Mouse (Mus musculus) retina, postnatal 1 day (tissue): ENCODE measurements around the gene Tmem210.
A peak's percentile ranks its signal among the peaks of the same experiment; 100 is the strongest.

Experiments used
- DNase-seq: peaks from one replicate; pipeline ENCODE4 v3.0.0-alpha.2; 2012

Gene Tmem210

GRCm38 (mm10) chr2:25265897-25266656, 21.9 kb upstream of the Tmem210 start:
- peak; percentile 81 for DNase-seq

- peak; percentile 93 for DNase-seq
These were observed 21.2 kb upstream of the Tmem210 start for GRCm38 (mm10) chr2:25266720-25267119.

- peak; percentile 93 for DNase-seq
These were observed 20.7 kb upstream of the Tmem210 start for GRCm38 (mm10) chr2:25267241-25267640.

- DNase-seq, result no peak
These were observed 20.1 kb upstream of the Tmem210 start for GRCm38 (mm10) chr2:25267746-25268309.

- peak; percentile 98 for DNase-seq
These were observed 16.0 kb upstream of the Tmem210 start, which contains the start of the genes Ssna1 and Anapc2 for GRCm38 (mm10) chr2:25271827-25272511. TSS of gene Ssna1 (minus strand) at chr2:25272438. TSS of gene Anapc2 (plus strand) at chr2:25272478.

GRCm38 (mm10) chr2:25272515-25272914, 15.4 kb upstream of the Tmem210 start:
- no peak for DNase-seq

GRCm38 (mm10) chr2:25273010-25273409, 14.9 kb upstream of the Tmem210 start:
- DNase-seq, result no peak

- peak; percentile 90 for DNase-seq
These were observed 8.7 kb upstream of the Tmem210 start for GRCm38 (mm10) chr2:25278928-25279882.

GRCm38 (mm10) chr2:25285551-25285950, 2.4 kb upstream of the Tmem210 start:
- no peak for DNase-seq

GRCm38 (mm10) chr2:25286314-25286713, 1.6 kb upstream of the Tmem210 start:
- no peak for DNase-seq

GRCm38 (mm10) chr2:25286837-25287636, 908 bp upstream of the Tmem210 start:
- no peak for DNase-seq

GRCm38 (mm10) chr2:25288734-25289345, 895 bp downstream of the Tmem210 start:
- DNase-seq, result no peak

- no peak for DNase-seq
These were observed 1.7 kb downstream of the Tmem210 start, which contains the start of gene Lrrc26 for GRCm38 (mm10) chr2:25289651-25290050. TSS of gene Lrrc26 (plus strand) at chr2:25289915.

GRCm38 (mm10) chr2:25290101-25290815, 2.3 kb downstream of the Tmem210 start:
- peak; percentile 44 for DNase-seq

GRCm38 (mm10) chr2:25290816-25291130, 2.8 kb downstream of the Tmem210 start:
- no peak for DNase-seq

GRCm38 (mm10) chr2:25291184-25292053, 3.5 kb downstream of the Tmem210 start:
- DNase-seq, result no peak

- no peak for DNase-seq
These were observed 4.2 kb downstream of the Tmem210 start for GRCm38 (mm10) chr2:25292054-25292544.

- peak; percentile 84 for DNase-seq
These were observed 4.9 kb downstream of the Tmem210 start for GRCm38 (mm10) chr2:25292856-25293255.

- no peak for DNase-seq
These were observed 5.8 kb downstream of the Tmem210 start for GRCm38 (mm10) chr2:25293706-25294105.
